Mouse (Mus musculus) heart, postnatal 0 days (tissue): ENCODE measurements around the gene Luc7l3. TPM values are rescaled to one million over a fixed set of nuclear protein-coding genes. Genes with fewer than 3 reads are reported as not detected.

Experiments
- ATAC-seq: fragments of 200-750 bp; cut with Nextera tagmentation; 2 replicates; pipeline ENCODE4 v1.8.0; 2017; ENCODE audit warnings: low read depth, moderate number of reproducible peaks, moderate library complexity; ENCODE audit not compliant: insufficient read depth
- DNase-seq: peaks from one replicate; pipeline ENCODE4 v3.0.0-alpha.2; 2016; ENCODE audit warnings: low spot score
- H3K27ac ChIP-seq: fragments of 300-500 bp; sonication (generic); 2 replicates; pipeline ENCODE4 v1.5.1; 2014; ENCODE audit warnings: low read depth, mild to moderate bottlenecking
- H3K27me3 ChIP-seq: fragments of 300-500 bp; sonication (generic); 2 replicates; pipeline ENCODE4 v1.6.1; 2014; ENCODE audit warnings: low read length, mixed read lengths; ENCODE audit not compliant: control insufficient read depth, insufficient read depth
- H3K36me3 ChIP-seq: fragments of 300-500 bp; sonication (generic); replicated peaks from 2 replicates; pipeline ENCODE4 v1.6.1; 2014; ENCODE audit warnings: low read length, mixed read lengths; ENCODE audit not compliant: control insufficient read depth, insufficient read depth
- H3K4me1 ChIP-seq: fragments of 300-500 bp; sonication (generic); 2 replicates; pipeline ENCODE4 v1.6.1; 2014; ENCODE audit warnings: antibody characterized with exemption; ENCODE audit not compliant: control insufficient read depth, insufficient read depth
- H3K4me2 ChIP-seq: fragments of 300-500 bp; sonication (generic); 2 replicates; pipeline ENCODE4 v1.6.1; 2014; ENCODE audit warnings: low read depth, mild to moderate bottlenecking, low read length, moderate library complexity
- H3K4me3 ChIP-seq: fragments of 300-500 bp; sonication (generic); 2 replicates; pipeline ENCODE4 v1.5.1; 2014; ENCODE audit warnings: low read depth, low read length
- H3K9ac ChIP-seq: fragments of 300-500 bp; sonication (generic); replicated peaks from 2 replicates; pipeline ENCODE4 v1.6.1; 2014; ENCODE audit warnings: low read depth, low read length, mixed read lengths
- H3K9me3 ChIP-seq: fragments of 300-500 bp; sonication (generic); replicated peaks from 2 replicates; pipeline ENCODE4 v1.6.1; 2016; ENCODE audit warnings: low read length; ENCODE audit not compliant: control insufficient read depth
- CTCF ChIP-seq: IDR thresholded peaks from 2 replicates; pipeline ENCODE4 v1.5.1; 2016; ENCODE audit warnings: antibody characterized with exemption, control low read depth, low read depth
- EP300 ChIP-seq: IDR thresholded peaks from 2 replicates; pipeline ENCODE4 v1.6.1; 2016; ENCODE audit warnings: antibody characterized with exemption, low read depth
- WGBS: fragments of 180-500 bp; shearing (Covaris S2); extraction: QIAGEN DNeasy Blood & Tissue Kit; methylation state at CpG from one replicate; pipeline ENCODE4 v1.1.7; 2014; 5-methylcytosine and 5-hydroxymethylcytosine counted together
- polyA plus RNA-seq: library from polyadenylated mRNA; unstranded; fragments of >200 nt; fragmentation: Nextera tagmentation; extraction: Ambion mirVana; gene quantifications from 2 replicates; pipeline ENCODE4 v1.2.1, GENCODE M21; 2015
- total RNA-seq: library from RNA; depleted of rRNA; stranded (reverse); fragments of >200 nt; gene quantifications from 2 replicates; pipeline ENCODE4 v1.2.3, GENCODE M21; 2014; ENCODE audit warnings: low replicate concordance

Gene Luc7l3
- total and polyA plus RNA-seq, 2 experiments from 2014 or later: 29.2 to 51.9 TPM

- no peak overlapping the region for H3K4me2 ChIP-seq
- H3K4me1 ChIP-seq: peaks cover 5% of the 10 kb centered on the region; the same call in 1 of the 2 replicates
- H3K36me3 ChIP-seq: peaks cover 37% of the 10 kb centered on the region
- H3K4me3 ChIP-seq: no peak overlapping the region
- DNase-seq (no peak), ATAC-seq (no peak)
- no peaks in the 10 kb centered on the region for H3K27me3 ChIP-seq
- no peak for TF ChIP-seq CTCF
- TF ChIP-seq EP300: no peak
- 43% methylated on average over 13 of the region's 13 CpGs for WGBS
- H3K27ac ChIP-seq: no peak overlapping the region
- no peaks in the 10 kb centered on the region for H3K9me3 ChIP-seq
- no peak overlapping the region for H3K9ac ChIP-seq
Observed at GRCm38 (mm10) chr11:94342114-94342905, 20.5 kb upstream of the Luc7l3 start.

GRCm38 (mm10) chr11:94340948-94341933, 19.5 kb upstream of the Luc7l3 start:
- ATAC-seq (no peak), DNase-seq (no peak)
- H3K4me2 ChIP-seq: no peak overlapping the region
- no peak overlapping the region for H3K27ac ChIP-seq
- H3K36me3 ChIP-seq: peaks cover 43% of the 10 kb centered on the region
- TF ChIP-seq EP300: no peak
- no peak for TF ChIP-seq CTCF
- H3K9ac ChIP-seq: no peak overlapping the region
- 76% methylated on average over 10 of the region's 10 CpGs for WGBS
- H3K27me3 ChIP-seq: no peaks in the 10 kb centered on the region
- peaks cover 5% of the 10 kb centered on the region; the same call in 1 of the 2 replicates for H3K4me1 ChIP-seq
- no peak overlapping the region for H3K4me3 ChIP-seq
- H3K9me3 ChIP-seq: no peaks in the 10 kb centered on the region

- H3K9me3 ChIP-seq: no peaks in the 10 kb centered on the region
- WGBS: 56% methylated on average over 18 of the region's 18 CpGs
- TF ChIP-seq EP300: no peak
- peak; percentile 72 for TF ChIP-seq CTCF
- H3K27me3 ChIP-seq: no peaks in the 10 kb centered on the region
- H3K4me2 ChIP-seq: no peak overlapping the region
- peak; percentile 84 for ATAC-seq
- H3K4me3 ChIP-seq: no peak overlapping the region
- H3K36me3 ChIP-seq: peaks cover 55% of the 10 kb centered on the region
- H3K4me1 ChIP-seq: peaks cover 5% of the 10 kb centered on the region; the same call in 1 of the 2 replicates
- peak; percentile 71 for DNase-seq
- no peak overlapping the region for H3K27ac ChIP-seq
- no peak overlapping the region for H3K9ac ChIP-seq
Observed at GRCm38 (mm10) chr11:94339732-94340585, 18.2 kb upstream of the Luc7l3 start.

- Histone ChIP-seq H3K4me2 (no peak overlapping the region), H3K4me1 (peaks cover 5% of the 10 kb centered on the region; the same call in 1 of the 2 replicates), H3K9ac (no peak overlapping the region), H3K27ac (no peak overlapping the region), H3K36me3 (peaks cover 67% of the 10 kb centered on the region), H3K27me3 (no peaks in the 10 kb centered on the region), H3K9me3 (no peaks in the 10 kb centered on the region), H3K4me3 (no peak overlapping the region)
- TF ChIP-seq EP300: no peak
- no peak for TF ChIP-seq CTCF
- ATAC-seq (no peak), DNase-seq (no peak)
- WGBS: 76% methylated on average over 2 of the region's 2 CpGs
Observed at GRCm38 (mm10) chr11:94338347-94338746, 16.6 kb upstream of the Luc7l3 start.

DNA sequence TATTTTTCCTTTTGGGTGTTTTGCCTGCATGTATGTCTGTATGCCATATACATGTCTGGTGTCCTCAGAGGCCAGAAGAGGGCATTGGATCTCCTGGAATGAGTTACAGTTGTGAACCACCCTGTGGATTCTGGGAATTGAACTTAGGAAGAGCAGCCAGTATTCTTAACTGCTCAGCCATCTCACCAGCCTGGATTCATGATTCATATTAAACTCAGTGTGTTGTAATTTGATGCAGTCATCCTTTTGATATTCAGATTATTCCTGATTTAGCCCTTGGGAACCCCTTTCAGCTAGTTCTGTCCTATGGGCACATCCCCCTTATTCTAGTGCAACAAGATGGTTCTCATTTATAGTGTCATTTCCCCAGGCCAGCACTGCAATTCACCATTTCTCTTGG, 14.8 kb upstream of the Luc7l3 start:
- H3K9ac ChIP-seq: no peak overlapping the region
- H3K27me3 ChIP-seq: no peaks in the 10 kb centered on the region
- H3K4me2 ChIP-seq: no peak overlapping the region
- no peaks in the 10 kb centered on the region for H3K4me1 ChIP-seq
- H3K4me3 ChIP-seq: no peak overlapping the region
- no peak for ATAC-seq
- DNase-seq: no peak
- peaks cover 67% of the 10 kb centered on the region for H3K36me3 ChIP-seq
- H3K27ac ChIP-seq: no peak overlapping the region
- no peaks in the 10 kb centered on the region for H3K9me3 ChIP-seq
- TF ChIP-seq CTCF: no peak
- TF ChIP-seq EP300: no peak
